Mouse (Mus musculus): ENCODE results near the gene Abr. TPM values are rescaled to one million over a fixed set of nuclear protein-coding genes. Genes with fewer than 3 reads are reported as not detected.

Abr gene
- polyA plus RNA-seq, 2 experiments: 39.7 to 67.5 TPM

DNA sequence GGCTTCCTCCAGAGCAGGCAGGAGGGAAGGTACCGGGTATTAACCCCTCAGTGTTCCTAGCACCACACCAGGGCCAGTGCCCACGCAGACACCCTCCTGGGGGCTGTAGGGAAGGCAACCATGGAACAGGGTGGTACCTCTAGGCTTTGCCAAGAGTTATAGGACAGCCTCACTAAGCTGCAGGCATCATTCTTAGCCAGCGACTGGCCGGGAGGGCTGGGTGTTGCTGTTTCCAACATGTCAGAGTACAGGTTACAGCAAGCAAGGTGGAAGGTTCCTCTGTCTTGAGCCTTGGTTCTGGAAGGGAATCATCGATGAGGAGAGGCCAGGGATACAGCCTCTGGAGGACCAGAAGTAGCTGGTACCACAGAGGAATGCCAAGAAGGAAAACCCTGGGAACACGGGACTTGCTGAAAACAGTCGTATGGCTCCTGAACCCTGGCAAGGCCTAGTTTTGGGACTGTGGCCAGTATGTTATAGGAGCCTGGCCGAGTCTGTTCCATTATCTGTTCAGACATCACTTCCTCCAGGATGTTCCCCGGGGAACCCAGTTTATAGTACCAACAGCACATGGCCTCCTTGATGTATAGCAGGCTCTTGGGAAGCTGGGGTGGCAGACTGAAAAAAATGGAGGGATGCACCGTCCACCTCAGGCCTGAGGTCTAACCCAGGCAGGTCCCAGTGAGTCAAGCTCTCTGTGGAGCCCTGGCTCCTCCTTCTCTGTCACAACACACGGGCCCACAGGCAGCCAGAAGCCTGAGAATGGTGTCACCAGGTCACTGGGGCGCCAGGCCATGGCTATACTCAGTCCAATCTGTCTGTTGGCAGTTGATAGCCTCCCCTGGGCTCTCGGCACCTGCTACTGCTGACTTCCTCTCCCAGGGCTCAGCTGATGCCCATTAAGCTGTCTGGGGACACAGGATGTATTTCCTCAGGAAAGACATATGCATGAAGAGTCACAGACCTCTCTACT is 112.1 kb downstream of the Abr start:
- H3K4me1 ChIP-seq (ENCODE audit: control insufficient read depth, insufficient read depth, low read length): peaks cover 14% of the 10 kb centered on the region
- WGBS: 76% methylated on average over 13 of the region's 13 CpGs
- H3K27ac ChIP-seq (replicated peaks; ENCODE audit: low read depth, low read length): peak overlapping the region; percentile 20; the same call in 1 of the 2 replicates

DNA sequence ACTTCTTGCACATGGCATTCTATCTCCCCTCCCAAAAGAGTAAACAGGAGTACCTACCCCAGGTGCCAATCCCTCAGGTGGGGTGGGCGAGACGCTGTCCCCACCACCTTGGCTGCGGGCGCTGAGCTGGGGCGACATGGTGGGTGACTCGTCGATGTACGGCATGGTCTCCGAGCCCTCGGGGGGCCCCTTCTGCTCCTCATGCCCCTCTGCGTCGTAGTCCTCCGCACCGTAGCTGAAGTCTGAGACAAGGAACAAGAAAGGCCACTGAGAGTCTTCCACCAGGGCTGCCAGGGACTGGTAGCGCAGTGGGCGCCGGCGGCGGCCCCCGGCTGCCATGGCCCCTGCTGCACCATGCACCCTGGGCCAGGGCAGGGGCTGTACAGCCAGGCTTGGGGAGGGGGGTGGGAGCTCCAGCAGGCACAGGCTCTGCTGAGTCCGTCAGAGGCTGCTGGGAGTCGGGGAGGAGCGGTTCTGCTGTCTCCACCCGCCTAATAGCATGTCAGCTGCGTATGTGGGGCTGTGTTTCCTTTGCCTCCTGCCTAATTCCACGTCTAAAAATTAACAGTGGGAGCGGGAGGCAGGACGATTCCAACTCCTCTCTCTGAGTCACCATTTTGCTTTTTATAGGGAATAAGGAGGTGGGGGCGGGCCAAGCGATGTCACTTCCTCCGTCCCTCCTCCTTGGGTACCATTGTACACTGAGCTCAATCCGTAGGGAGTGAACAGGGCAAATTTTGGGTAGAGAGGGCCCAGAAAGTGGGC is 113.1 kb downstream of the Abr start:
- Histone ChIP-seq H3K27ac (replicated peaks; ENCODE audit: low read depth, low read length) (no peak overlapping the region), H3K27me3 (ENCODE audit: control insufficient read depth, insufficient read depth, low read length) (no peaks in the 10 kb centered on the region), H3K9me3 (ENCODE audit: control insufficient read depth, low read length) (no peaks in the 10 kb centered on the region), H3K4me3 (replicated peaks; ENCODE audit: low read length) (no peak overlapping the region), H3K4me1 (ENCODE audit: control insufficient read depth, insufficient read depth, low read length) (peaks cover 8% of the 10 kb centered on the region; the same call in 1 of the 2 replicates), H3K9ac (ENCODE audit: low read depth, low read length, severe bottlenecking) (peak overlapping the region; percentile 17; the same call in 1 of the 2 replicates), H3K36me3 (ENCODE audit: control insufficient read depth, insufficient read depth, low read length) (no peaks in the 10 kb centered on the region), H3K4me2 (replicated peaks; ENCODE audit: low read depth, low read length, severe bottlenecking) (no peak overlapping the region)
- no peak for ATAC-seq (ENCODE audit: low FRiP score, low read depth)
- WGBS: 89% methylated on average over 27 of the region's 32 CpGs
- no peak for TF ChIP-seq POLR2A (IDR thresholded peaks at IDR 0.05; ENCODE audit: borderline replicate concordance, extremely low read depth, insufficient read depth, insufficient read length)
- DNase-seq (ENCODE audit: low spot score): no peak

More for the DNA sequence above, 112.1 kb downstream of the Abr start:
- Histone ChIP-seq H3K9me3 (ENCODE audit: control insufficient read depth, low read length) (no peaks in the 10 kb centered on the region), H3K36me3 (ENCODE audit: control insufficient read depth, insufficient read depth, low read length) (no peaks in the 10 kb centered on the region), H3K9ac (ENCODE audit: low read depth, low read length, severe bottlenecking) (no peak overlapping the region), H3K27me3 (ENCODE audit: control insufficient read depth, insufficient read depth, low read length) (no peaks in the 10 kb centered on the region), H3K4me2 (replicated peaks; ENCODE audit: low read depth, low read length, severe bottlenecking) (no peak overlapping the region), H3K4me3 (replicated peaks; ENCODE audit: low read length) (no peak overlapping the region)
- DNase-seq (ENCODE audit: low spot score) (no peak), ATAC-seq (ENCODE audit: low FRiP score, low read depth) (no peak)
- TF ChIP-seq POLR2A (IDR thresholded peaks at IDR 0.05; ENCODE audit: borderline replicate concordance, extremely low read depth, insufficient read depth, insufficient read length): no peak

DNA sequence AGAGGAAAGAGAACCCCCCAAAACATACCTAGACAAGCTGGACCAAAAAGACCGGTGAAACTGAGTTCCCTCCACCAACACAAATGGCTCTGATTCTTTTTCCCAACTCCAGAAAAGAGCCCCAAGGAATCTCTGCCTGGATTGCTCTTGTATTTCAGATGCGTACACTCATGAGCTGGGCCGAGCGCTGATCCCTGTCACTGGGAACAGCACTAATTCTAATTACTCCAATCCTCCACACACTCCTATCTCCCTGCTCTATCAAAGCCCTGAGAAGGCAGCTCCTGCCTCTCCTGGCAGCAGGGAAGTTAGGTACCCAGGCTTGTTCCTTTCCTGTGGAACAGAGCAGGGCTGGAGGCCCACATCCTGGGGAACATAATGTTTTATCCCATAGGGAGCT is 114.0 kb downstream of the Abr start:
- WGBS: 92% methylated on average over 4 of the region's 4 CpGs
- Histone ChIP-seq H3K4me3 (replicated peaks; ENCODE audit: low read length) (no peak overlapping the region), H3K4me1 (ENCODE audit: control insufficient read depth, insufficient read depth, low read length) (peaks cover 8% of the 10 kb centered on the region; the same call in 1 of the 2 replicates), H3K9me3 (ENCODE audit: control insufficient read depth, low read length) (no peaks in the 10 kb centered on the region), H3K9ac (ENCODE audit: low read depth, low read length, severe bottlenecking) (no peak overlapping the region), H3K27ac (replicated peaks; ENCODE audit: low read depth, low read length) (no peak overlapping the region), H3K36me3 (ENCODE audit: control insufficient read depth, insufficient read depth, low read length) (no peaks in the 10 kb centered on the region), H3K4me2 (replicated peaks; ENCODE audit: low read depth, low read length, severe bottlenecking) (no peak overlapping the region), H3K27me3 (ENCODE audit: control insufficient read depth, insufficient read depth, low read length) (no peaks in the 10 kb centered on the region)
- no peak for DNase-seq (ENCODE audit: low spot score)
- no peak for TF ChIP-seq POLR2A (IDR thresholded peaks at IDR 0.05; ENCODE audit: borderline replicate concordance, extremely low read depth, insufficient read depth, insufficient read length)
- ATAC-seq (ENCODE audit: low FRiP score, low read depth): no peak

DNA sequence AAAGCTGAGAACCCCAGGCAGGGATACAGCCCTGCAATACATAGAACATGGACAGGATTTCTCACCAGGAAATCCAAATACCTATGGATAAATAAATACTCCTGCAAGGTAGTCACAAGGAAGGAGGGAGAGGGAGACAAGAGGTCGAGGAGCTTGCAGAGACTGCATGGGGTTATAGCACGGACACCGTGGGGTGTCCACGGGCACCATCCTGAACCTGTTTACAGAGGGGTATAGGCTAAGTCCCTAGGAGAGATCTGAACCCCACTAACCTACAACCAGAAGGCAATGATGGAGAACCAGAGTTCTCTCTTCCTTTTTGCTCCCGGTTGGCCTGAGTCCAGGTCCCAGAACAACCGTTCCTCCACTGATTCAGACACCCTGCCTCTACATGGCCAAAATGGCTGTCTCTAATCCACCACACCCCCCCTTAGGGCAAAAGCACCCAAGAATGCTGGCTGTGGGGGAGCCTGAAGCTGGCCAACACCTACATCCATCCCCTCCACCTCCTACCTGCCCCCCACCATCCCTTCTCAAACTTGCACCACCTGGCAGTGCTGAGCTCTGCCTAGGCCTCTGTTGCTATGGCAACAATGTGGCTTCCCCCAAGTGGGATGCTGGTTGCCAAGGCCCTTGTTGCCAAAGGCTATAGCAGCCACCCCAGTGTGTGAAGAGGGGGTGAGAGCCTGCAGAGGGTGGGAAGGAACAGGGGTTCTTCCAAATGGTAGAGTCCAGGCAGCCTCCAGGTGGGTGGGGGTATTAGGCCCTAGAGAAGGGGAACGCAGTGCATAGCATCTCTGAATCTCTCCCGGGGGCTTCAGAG is 114.6 kb downstream of the Abr start:
- WGBS: 76% methylated on average over 8 of the region's 8 CpGs
- Histone ChIP-seq H3K9me3 (ENCODE audit: control insufficient read depth, low read length) (no peaks in the 10 kb centered on the region), H3K9ac (ENCODE audit: low read depth, low read length, severe bottlenecking) (no peak overlapping the region), H3K4me2 (replicated peaks; ENCODE audit: low read depth, low read length, severe bottlenecking) (no peak overlapping the region), H3K27me3 (ENCODE audit: control insufficient read depth, insufficient read depth, low read length) (no peaks in the 10 kb centered on the region), H3K4me3 (replicated peaks; ENCODE audit: low read length) (no peak overlapping the region), H3K36me3 (ENCODE audit: control insufficient read depth, insufficient read depth, low read length) (no peaks in the 10 kb centered on the region), H3K27ac (replicated peaks; ENCODE audit: low read depth, low read length) (no peak overlapping the region), H3K4me1 (ENCODE audit: control insufficient read depth, insufficient read depth, low read length) (peaks cover 8% of the 10 kb centered on the region; the same call in 1 of the 2 replicates)
- TF ChIP-seq POLR2A (IDR thresholded peaks at IDR 0.05; ENCODE audit: borderline replicate concordance, extremely low read depth, insufficient read depth, insufficient read length): no peak
- DNase-seq (ENCODE audit: low spot score) (no peak), ATAC-seq (ENCODE audit: low FRiP score, low read depth) (no peak)

Data from limb, embryonic 14.5 days (tissue).